Comparison of ENCODE assay signal across 19 mouse cellular contexts in the genomic region with DNA sequence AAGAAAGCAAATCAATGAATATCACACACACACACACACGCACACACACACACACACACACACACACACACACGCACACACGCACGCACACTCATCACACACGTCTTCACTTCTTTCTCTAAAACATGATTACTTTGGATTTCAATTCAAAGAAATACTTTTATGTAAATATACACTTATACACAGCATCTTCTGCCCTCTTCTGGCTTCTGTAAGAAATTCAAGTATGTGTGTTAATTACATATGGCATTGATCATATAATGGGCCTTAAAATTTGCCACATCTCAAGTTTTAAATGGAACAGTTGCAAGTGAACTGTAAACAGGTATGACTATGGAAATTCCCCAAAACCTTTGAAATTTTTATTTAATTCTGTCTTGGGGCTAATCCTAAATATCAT. TPM values are rescaled to one million over a fixed set of nuclear protein-coding genes. Genes with fewer than 3 reads are reported as not detected.
DNase-seq lines count a peak whose midpoint lies in the region; ATAC-seq and TF ChIP-seq lines count a peak whose summit lies in the region.
"Had no signal": no experiment of that assay in that cellular context is flagged by ENCODE, and none has a peak within 500 bp of the region (broad histone marks: within the 10 kb centered on the region; RNA-seq: fewer than 3 reads in every experiment).

No protein-coding gene starts in this region.

- WGBS in forebrain, postnatal 0 days, result 67% methylated on average over 5 of the region's 5 CpGs
- WGBS in forebrain, embryonic 16.5 days, result 83% methylated on average over 5 of the region's 5 CpGs

- peak; percentile 42 for TF ChIP-seq CTCF in forebrain, postnatal 0 days (IDR thresholded peaks at IDR 0.05; ENCODE audit: low read depth)
- peak; percentile 67 for TF ChIP-seq CTCF in layer of hippocampus, adult 2 months (conservative IDR thresholded peaks at IDR 0.05)

- no peak overlapping the region for H3K4me2 ChIP-seq in forebrain, postnatal 0 days (ENCODE audit: low read depth)
- no peak overlapping the region for H3K4me2 ChIP-seq in forebrain, embryonic 16.5 days (ENCODE audit: low read length)
- H3K4me2 ChIP-seq: forebrain, embryonic 13.5 days; heart, embryonic 15.5 days; lung, embryonic 15.5 days had no signal

- no peaks in the 10 kb centered on the region for H3K4me1 ChIP-seq in forebrain, postnatal 0 days (ENCODE audit: insufficient read depth)
- peaks cover 3% of the 10 kb centered on the region; the same call in 1 of the 2 replicates for H3K4me1 ChIP-seq in forebrain, embryonic 16.5 days (replicated peaks; ENCODE audit: control insufficient read depth, insufficient read depth, low read length)
- H3K4me1 ChIP-seq: forebrain, embryonic 13.5 days; heart, embryonic 15.5 days; lung, embryonic 15.5 days had no signal

- H3K36me3 ChIP-seq in forebrain, postnatal 0 days (ENCODE audit: insufficient read depth), result no peaks in the 10 kb centered on the region
- H3K36me3 ChIP-seq in forebrain, embryonic 16.5 days (ENCODE audit: control insufficient read depth, insufficient read depth), result no peaks in the 10 kb centered on the region
- H3K36me3 ChIP-seq: heart, embryonic 15.5 days; lung, embryonic 15.5 days had no signal

- H3K27me3 ChIP-seq in forebrain, postnatal 0 days (ENCODE audit: insufficient read depth, low read length), result no peaks in the 10 kb centered on the region
- no peaks in the 10 kb centered on the region for H3K27me3 ChIP-seq in forebrain, embryonic 16.5 days (replicated peaks; ENCODE audit: control insufficient read depth, insufficient read depth, low read length)
- H3K27me3 ChIP-seq: forebrain, embryonic 13.5 days; heart, embryonic 15.5 days; lung, embryonic 15.5 days had no signal

- no peak overlapping the region for H3K9ac ChIP-seq in forebrain, postnatal 0 days
- H3K9ac ChIP-seq in forebrain, embryonic 16.5 days (replicated peaks; ENCODE audit: low read depth, low read length), result no peak overlapping the region
- H3K9ac ChIP-seq: forebrain, embryonic 13.5 days; heart, embryonic 15.5 days; lung, embryonic 15.5 days had no signal

- ATAC-seq in forebrain, postnatal 0 days, result no peak
- ATAC-seq in forebrain, embryonic 16.5 days, result no peak
- ATAC-seq: forebrain, embryonic 13.5 days had no signal

- H3K27ac ChIP-seq in forebrain, postnatal 0 days (ENCODE audit: low read depth, low read length), result no peak overlapping the region
- H3K27ac ChIP-seq in forebrain, embryonic 16.5 days (ENCODE audit: low read length), result no peak overlapping the region
- H3K27ac ChIP-seq in layer of hippocampus, adult 2 months, result no peak overlapping the region
- H3K27ac ChIP-seq: forebrain, embryonic 13.5 days; heart, embryonic 15.5 days; lung, embryonic 15.5 days had no signal

- DNase-seq in forebrain, postnatal 0 days, result peak; percentile 31
- DNase-seq in layer of hippocampus, adult 2 months (ENCODE audit: low spot score in 2 of 2), result no peak
- no peak for DNase-seq in layer of hippocampus, postnatal 14 days (ENCODE audit: low spot score in 2 of 2)
- peak; percentile 10 for DNase-seq in retina, embryonic 14.5 days (ENCODE audit: low spot score)
- DNase-seq in retina, postnatal 1 day, result no peak
- DNase-seq in adrenal gland, adult (ENCODE audit: inconsistent age in 2 of 2, low spot score in 1 of 2), result no peak
- DNase-seq: adrenal gland, adult 8-10 months; cerebellum, adult 18-20 months; heart, adult 11 months; kidney, adult 11 months; kidney, postnatal 14 days; liver; spleen, adult 18-20 months; thymus, adult 2 months had no signal

- no peak overlapping the region for H3K4me3 ChIP-seq in forebrain, postnatal 0 days (ENCODE audit: low read depth, low read length)
- H3K4me3 ChIP-seq in forebrain, embryonic 16.5 days (replicated peaks; ENCODE audit: low read length), result no peak overlapping the region
- H3K4me3 ChIP-seq in layer of hippocampus, adult 2 months, result no peak overlapping the region
- H3K4me3 ChIP-seq: forebrain, embryonic 13.5 days; heart, embryonic 15.5 days; lung, embryonic 15.5 days had no signal

- H3K9me3 ChIP-seq in forebrain, postnatal 0 days (ENCODE audit: low read length), result no peaks in the 10 kb centered on the region
- H3K9me3 ChIP-seq in forebrain, embryonic 16.5 days (ENCODE audit: control insufficient read depth, low read length), result no peaks in the 10 kb centered on the region
- H3K9me3 ChIP-seq: forebrain, embryonic 13.5 days; heart, embryonic 15.5 days; lung, embryonic 15.5 days had no signal

RNA-seq across cellular contexts. Expression of gene Lrrc4c, which starts 35.0 kb away (rescaled TPM):
- total RNA-seq in forebrain, postnatal 0 days (2014; rRNA removed), result 60.7 and 67.6 TPM in 2 replicates
- polyA plus RNA-seq in forebrain, postnatal 0 days (2015; fragmentation: Nextera tagmentation; extraction: Ambion mirVana), result 32.0 and 39.9 TPM in 2 replicates
- polyA plus RNA-seq in forebrain, embryonic 16.5 days (2015; fragmentation: Nextera tagmentation; extraction: Ambion mirVana), result 26.5 and 30.9 TPM in 2 replicates
- total RNA-seq in layer of hippocampus, adult 2 months (2021), result 10 to 100 TPM; 66.9 to 68.3 TPM
- total RNA-seq in layer of hippocampus, postnatal 14 days (2021), result 10 to 100 TPM; 50.8 to 62.0 TPM
- total RNA-seq: megakaryocyte progenitor cell, adult 5-6 weeks had no signal

Comparison
In these comparisons a context has a peak if more than half of its experiments do, and no peak if none do; other contexts are left out.
1. DNase-seq: peak in forebrain, postnatal 0 days (single experiment) and retina, embryonic 14.5 days (single experiment); none in layer of hippocampus, adult 2 months (0 of 2), layer of hippocampus, postnatal 14 days (0 of 2), retina, postnatal 1 day (single experiment) and adrenal gland, adult (0 of 2).